Mouse (Mus musculus) lung, embryonic 14.5 days (tissue): Measurements from ENCODE around the gene Tenm4. TPM values are rescaled to one million over a fixed set of nuclear protein-coding genes. Genes with fewer than 3 reads are reported as not detected.

Experiments used
- ATAC-seq: fragments of 200-750 bp; cut with Nextera tagmentation; 2 replicates; pipeline ENCODE4 v1.8.0; 2017; ENCODE audit warnings: mild to moderate bottlenecking, moderate TSS enrichment, moderate library complexity; ENCODE audit not compliant: insufficient read depth
- DNase-seq: peaks from one replicate; pipeline ENCODE4 v3.0.0-alpha.2; 2015
- H3K27ac ChIP-seq: fragments of 300-500 bp; sonication (generic); 2 replicates; pipeline ENCODE4 v1.5.1; 2014; ENCODE audit warnings: low read depth, mild to moderate bottlenecking, moderate library complexity
- H3K27me3 ChIP-seq: fragments of 300-500 bp; sonication (generic); 2 replicates; pipeline ENCODE4 v1.6.1; 2014; ENCODE audit warnings: low read length, control low read depth; ENCODE audit not compliant: insufficient read depth
- H3K36me3 ChIP-seq: fragments of 300-500 bp; sonication (generic); 2 replicates; pipeline ENCODE4 v1.6.1; 2014; ENCODE audit warnings: control low read depth; ENCODE audit not compliant: insufficient read depth
- H3K4me1 ChIP-seq: fragments of 300-500 bp; sonication (generic); 2 replicates; pipeline ENCODE4 v1.6.1; 2014; ENCODE audit warnings: antibody characterized with exemption, control low read depth; ENCODE audit not compliant: insufficient read depth
- H3K4me2 ChIP-seq: fragments of 300-500 bp; sonication (generic); 2 replicates; pipeline ENCODE4 v1.6.1; 2014; ENCODE audit warnings: mild to moderate bottlenecking
- H3K4me3 ChIP-seq: fragments of 300-500 bp; sonication (generic); 2 replicates; pipeline ENCODE4 v1.5.1; 2014; ENCODE audit warnings: low read depth, low read length
- H3K9ac ChIP-seq: fragments of 300-500 bp; sonication (generic); 2 replicates; pipeline ENCODE4 v1.6.1; 2014
- H3K9me3 ChIP-seq: fragments of 300-500 bp; sonication (generic); 2 replicates; pipeline ENCODE4 v1.6.1; 2016; ENCODE audit warnings: low read depth, low read length, control low read depth
- CTCF ChIP-seq: IDR thresholded peaks from 2 replicates; pipeline ENCODE4 v1.5.1; 2016; ENCODE audit warnings: antibody characterized with exemption, low read depth
- WGBS: fragments of 180-500 bp; shearing (Covaris S2); extraction: QIAGEN DNeasy Blood & Tissue Kit; methylation state at CpG from one replicate; pipeline ENCODE4 v1.1.7; 2014; 5-methylcytosine and 5-hydroxymethylcytosine counted together
- polyA plus RNA-seq: library from polyadenylated mRNA; unstranded; fragments of >200 nt; fragmentation: Nextera tagmentation; extraction: Ambion mirVana; gene quantifications from 2 replicates; pipeline ENCODE4 v1.2.1, GENCODE M21; 2014

The Tenm4 gene
- polyA plus RNA-seq, 1 experiment from 2014 or later = 24.9 TPM

DNA sequence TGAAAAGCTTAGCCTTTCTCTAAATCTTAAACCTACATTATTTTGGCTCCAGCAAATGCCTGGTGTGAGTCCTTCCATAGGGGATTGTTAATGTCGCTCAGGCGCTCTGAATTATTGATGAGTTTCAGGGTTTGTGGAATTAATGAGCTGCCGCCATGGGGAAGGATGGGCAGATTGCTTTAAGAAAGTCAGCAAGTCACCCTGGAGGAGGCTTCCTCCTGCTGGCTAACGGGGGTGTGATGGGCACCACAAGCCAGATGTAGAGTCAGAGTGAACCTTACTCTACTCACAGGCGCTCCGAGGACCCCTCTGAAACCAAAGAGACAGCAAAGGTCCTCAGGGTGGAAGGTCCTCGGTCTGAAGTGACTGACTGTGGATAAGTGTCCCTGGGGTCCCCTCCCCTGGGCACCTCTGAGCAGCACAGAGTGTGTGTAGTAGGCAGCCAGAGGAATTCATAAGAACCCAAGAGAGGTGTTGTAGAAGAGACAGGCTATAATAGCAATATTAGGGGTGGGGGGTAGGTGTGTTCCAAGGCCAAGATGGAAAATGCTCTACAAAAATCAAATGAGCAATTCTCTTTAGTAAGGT lies 637.1 kb downstream of the Tenm4 start:
- no peak overlapping the region for H3K4me3 ChIP-seq
- no peak for DNase-seq
- TF ChIP-seq CTCF = no peak
- no peak overlapping the region for H3K4me2 ChIP-seq
- H3K36me3 ChIP-seq = no peaks in the 10 kb centered on the region
- no peaks in the 10 kb centered on the region for H3K9me3 ChIP-seq
- ATAC-seq = no peak
- H3K4me1 ChIP-seq = peaks cover 4% of the 10 kb centered on the region; the same call in 1 of the 2 replicates
- H3K9ac ChIP-seq = no peak overlapping the region
- H3K27me3 ChIP-seq = no peaks in the 10 kb centered on the region
- 80% methylated on average over 7 of the region's 7 CpGs for WGBS
- H3K27ac ChIP-seq = no peak overlapping the region

DNA sequence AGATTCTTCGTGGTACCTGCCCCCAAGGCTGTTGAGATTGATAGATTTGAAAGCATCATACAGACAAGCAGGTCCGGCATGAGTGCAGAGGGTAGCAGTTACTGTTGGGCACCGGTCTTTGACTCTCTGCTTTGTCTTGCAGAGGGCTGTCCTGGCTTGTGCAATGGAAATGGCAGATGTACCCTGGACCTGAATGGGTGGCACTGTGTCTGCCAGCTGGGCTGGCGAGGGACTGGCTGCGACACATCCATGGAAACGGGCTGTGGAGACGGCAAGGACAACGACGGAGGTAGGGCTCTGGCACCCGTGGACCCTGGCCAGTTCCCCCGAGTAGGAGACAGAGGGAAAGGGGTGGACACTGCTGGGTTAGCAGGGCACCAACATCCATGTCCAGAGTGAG lies 640.6 kb downstream of the Tenm4 start:
- Histone ChIP-seq H3K4me3 (no peak overlapping the region), H3K4me2 (no peak overlapping the region), H3K27ac (no peak overlapping the region), H3K27me3 (no peaks in the 10 kb centered on the region), H3K36me3 (no peaks in the 10 kb centered on the region), H3K4me1 (peaks cover 13% of the 10 kb centered on the region), H3K9me3 (no peaks in the 10 kb centered on the region), H3K9ac (no peak overlapping the region)
- whole genome bisulfite sequencing = 87% methylated on average over 11 of the region's 11 CpGs
- ATAC-seq = no peak
- no peak for TF ChIP-seq CTCF
- no peak for DNase-seq

DNA sequence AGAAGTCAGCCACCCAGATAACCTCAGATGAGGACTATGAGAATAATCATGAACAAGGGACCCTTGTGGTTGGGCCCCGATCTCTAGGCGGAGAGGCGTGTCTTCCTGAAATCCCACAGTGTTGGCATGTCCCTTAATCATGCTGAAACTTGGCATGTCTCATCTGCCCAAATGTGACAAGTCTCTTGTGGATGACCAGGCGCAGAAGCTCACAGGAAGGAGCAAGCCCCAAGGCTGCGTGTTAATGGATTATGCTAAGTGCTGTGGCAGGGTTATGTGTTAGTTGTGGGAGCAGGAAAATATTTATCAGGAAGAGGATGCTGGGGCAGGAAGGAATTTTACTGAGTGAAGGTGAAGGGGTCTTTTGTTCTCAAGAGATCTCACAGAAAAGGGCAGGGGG lies 642.0 kb downstream of the Tenm4 start:
- Histone ChIP-seq H3K9ac (no peak overlapping the region), H3K4me1 (peaks cover 16% of the 10 kb centered on the region), H3K27ac (peak overlapping the region; percentile 82), H3K4me3 (no peak overlapping the region), H3K4me2 (no peak overlapping the region), H3K9me3 (no peaks in the 10 kb centered on the region), H3K36me3 (no peaks in the 10 kb centered on the region), H3K27me3 (no peaks in the 10 kb centered on the region)
- ATAC-seq = peak; percentile 53; the same call in 1 of the 2 replicates
- DNase-seq = peak; percentile 63
- no peak for TF ChIP-seq CTCF
- 51% methylated on average over 5 of the region's 5 CpGs for WGBS

DNA sequence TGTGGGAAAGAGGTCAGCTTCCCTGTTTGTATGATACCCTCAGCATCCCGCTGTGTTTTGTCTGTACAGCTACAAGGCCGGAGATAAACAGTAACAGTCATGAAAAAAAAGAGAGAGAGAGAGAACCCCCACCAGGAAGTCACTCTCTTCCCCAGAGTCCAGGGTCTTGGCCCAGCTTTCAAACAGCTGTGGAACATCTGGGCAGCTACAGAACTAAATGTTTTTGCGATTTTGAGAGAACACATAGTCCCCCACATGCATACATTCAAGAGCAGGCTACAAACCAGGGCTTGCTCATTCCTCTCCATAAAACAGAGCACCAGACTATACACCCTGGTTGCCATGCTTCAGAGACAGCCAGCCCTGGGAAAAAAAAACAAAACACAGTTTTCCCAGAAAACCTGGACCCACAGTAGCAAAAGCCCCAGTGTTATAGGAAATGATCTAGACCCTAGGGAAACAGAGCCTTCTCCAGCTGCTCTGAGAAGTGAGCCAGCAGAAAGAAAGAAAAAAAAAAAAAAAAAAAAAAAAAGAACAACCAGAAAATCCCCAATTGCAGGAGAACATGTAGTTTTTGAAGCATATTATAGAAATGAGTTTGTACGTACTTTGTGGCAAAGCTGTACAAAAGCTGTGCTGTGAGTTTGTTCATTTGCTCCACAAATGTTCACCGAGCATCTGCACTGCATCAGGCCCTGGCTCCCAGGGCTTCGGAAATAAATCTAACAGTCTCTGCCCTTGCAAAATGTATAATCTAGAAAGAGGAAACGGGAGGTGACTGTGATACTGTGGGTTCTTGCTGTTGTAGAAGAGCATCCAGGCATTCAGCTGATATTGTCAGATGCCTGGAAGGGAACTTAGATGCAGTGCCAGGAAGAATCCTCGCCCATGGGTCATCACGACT lies 642.7 kb downstream of the Tenm4 start:
- 45% methylated on average over 9 of the region's 9 CpGs for WGBS
- ATAC-seq = peak; percentile 76
- H3K9ac ChIP-seq = no peak overlapping the region

DNA sequence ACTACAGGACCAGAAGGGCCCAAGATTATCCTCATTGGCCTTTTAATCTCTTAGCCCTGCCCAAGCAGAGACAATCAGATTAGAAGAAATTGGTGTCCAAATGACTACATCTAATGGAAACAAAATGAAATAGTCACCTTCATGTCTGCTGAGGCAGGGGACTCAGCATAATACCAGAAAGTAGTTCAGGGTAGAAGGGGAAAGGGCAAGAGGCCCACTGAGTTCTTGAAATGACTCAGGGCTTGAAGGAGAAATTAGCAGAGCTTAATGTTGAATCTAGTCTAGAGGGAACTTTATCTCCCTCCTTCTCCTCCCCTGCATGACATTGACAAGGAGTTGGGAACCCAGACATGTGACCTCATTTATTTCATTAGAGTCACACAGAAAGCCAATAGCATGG lies 643.5 kb downstream of the Tenm4 start:
- no peak for TF ChIP-seq CTCF
- no peaks in the 10 kb centered on the region for H3K9me3 ChIP-seq

More for the DNA sequence above, 642.7 kb downstream of the Tenm4 start:
- Histone ChIP-seq H3K4me2 (no peak overlapping the region), H3K27me3 (no peaks in the 10 kb centered on the region), H3K9me3 (no peaks in the 10 kb centered on the region), H3K4me1 (peaks cover 16% of the 10 kb centered on the region), H3K36me3 (no peaks in the 10 kb centered on the region), H3K4me3 (no peak overlapping the region), H3K27ac (peak overlapping the region; percentile 82)
- TF ChIP-seq CTCF = no peak
- peak; percentile 90 for DNase-seq

DNA sequence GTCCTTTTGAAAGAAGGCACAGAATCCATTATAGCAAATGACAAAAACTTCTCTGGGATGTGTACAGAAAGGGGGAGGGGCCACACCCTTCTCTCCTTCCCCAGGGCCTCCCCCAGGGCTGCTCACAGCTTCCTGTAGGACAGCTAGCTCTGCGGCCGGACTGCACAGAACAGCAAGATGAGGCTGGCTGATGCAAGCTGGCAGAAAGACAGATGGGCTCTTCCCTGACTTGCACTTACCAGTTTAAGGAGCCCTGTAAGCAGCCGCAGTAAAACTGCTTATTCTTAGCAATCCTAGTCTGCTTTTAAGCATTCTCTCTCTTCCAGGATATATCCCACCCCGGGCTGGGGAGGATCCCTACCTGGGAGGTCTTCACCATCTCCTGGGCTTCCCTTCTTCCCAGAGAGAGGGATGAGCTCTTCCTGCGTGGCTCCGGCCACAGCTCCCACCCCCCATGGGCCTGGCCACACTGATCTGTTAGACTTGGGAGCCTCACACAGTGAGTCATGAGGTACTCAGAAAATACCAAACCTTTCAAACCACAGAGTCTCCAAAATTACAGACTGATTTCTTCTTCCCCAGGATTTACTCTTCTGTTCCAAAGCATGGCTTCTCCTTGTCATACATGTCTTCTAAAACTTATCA lies 646.1 kb downstream of the Tenm4 start:
- H3K9ac ChIP-seq = 0 out of 2 replicates have a peak overlapping the region, but pooled peaks have one; percentile 20
- DNase-seq = peak; percentile 82
- peaks cover 16% of the 10 kb centered on the region for H3K4me1 ChIP-seq
- H3K9me3 ChIP-seq = no peaks in the 10 kb centered on the region
- H3K36me3 ChIP-seq = no peaks in the 10 kb centered on the region
- H3K4me3 ChIP-seq = no peak overlapping the region
- no peak for TF ChIP-seq CTCF
- H3K27me3 ChIP-seq = no peaks in the 10 kb centered on the region
- WGBS = 16% methylated on average over 6 of the region's 6 CpGs
- H3K4me2 ChIP-seq = peak overlapping the region; percentile 23
- ATAC-seq = peak; percentile 82
- H3K27ac ChIP-seq = peak overlapping the region; percentile 85

More for the DNA sequence above, 643.5 kb downstream of the Tenm4 start:
- Histone ChIP-seq H3K4me2 (no peak overlapping the region), H3K27me3 (no peaks in the 10 kb centered on the region), H3K36me3 (no peaks in the 10 kb centered on the region), H3K27ac (peak overlapping the region; percentile 82), H3K4me1 (peaks cover 16% of the 10 kb centered on the region), H3K4me3 (no peak overlapping the region), H3K9ac (no peak overlapping the region)
- no peak for ATAC-seq
- DNase-seq = no peak

DNA sequence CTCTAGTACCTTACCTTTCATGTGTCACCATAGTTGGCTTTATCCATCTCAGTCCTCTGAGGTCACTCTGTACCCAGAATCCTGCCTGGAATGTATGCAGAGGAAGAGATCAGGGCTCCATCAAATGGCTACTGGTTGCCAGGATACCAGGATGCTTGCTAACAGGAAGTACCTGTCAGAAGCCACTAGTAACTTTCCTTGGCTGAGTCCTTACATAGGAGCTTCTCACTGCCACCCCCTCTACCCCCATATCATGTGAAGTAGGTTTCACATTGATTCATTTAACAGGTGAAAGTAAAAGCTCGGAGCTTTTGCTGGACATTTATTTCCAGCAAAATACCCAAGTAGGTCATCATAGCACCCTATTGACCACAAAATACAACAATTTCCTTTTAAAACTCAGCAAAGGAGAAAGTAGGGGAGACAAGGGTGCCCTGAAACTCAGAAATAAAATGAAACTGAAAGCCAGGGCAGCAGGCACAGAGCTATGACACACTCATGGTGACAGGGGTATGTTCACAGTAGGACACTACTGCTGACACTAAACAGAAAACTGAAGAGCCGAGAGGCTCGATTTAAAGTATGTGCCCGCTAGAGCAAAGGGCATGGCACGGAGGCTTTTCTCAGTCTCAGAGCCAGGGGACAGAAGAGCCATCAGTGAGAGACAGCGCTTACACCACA lies 647.3 kb downstream of the Tenm4 start:
- no peak overlapping the region for H3K4me2 ChIP-seq
- no peaks in the 10 kb centered on the region for H3K36me3 ChIP-seq
- H3K4me1 ChIP-seq = peaks cover 16% of the 10 kb centered on the region
- no peak overlapping the region for H3K4me3 ChIP-seq
- no peak overlapping the region for H3K9ac ChIP-seq
- DNase-seq (no peak), ATAC-seq (no peak)
- 87% methylated on average over 6 of the region's 6 CpGs for WGBS
- no peak overlapping the region for H3K27ac ChIP-seq
- H3K27me3 ChIP-seq = no peaks in the 10 kb centered on the region
- no peaks in the 10 kb centered on the region for H3K9me3 ChIP-seq
- no peak for TF ChIP-seq CTCF
